Mouse (Mus musculus) hindbrain, postnatal 0 days (tissue): ENCODE results near the gene Hist2h4. TPM values are rescaled to one million over a fixed set of nuclear protein-coding genes. Genes with fewer than 3 reads are reported as not detected.
A peak's percentile ranks its signal among the peaks of the same experiment; 100 is the strongest.
"Not testable (repeated sequence)": the region's sequence is repeated elsewhere in the genome, so short reads cannot be mapped to it uniquely, and the experiment has no call there.

Experiments
- ATAC-seq: fragments of 200-750 bp; cut with Nextera tagmentation; 2 replicates; pipeline ENCODE4 v1.8.0; 2017; ENCODE audit warnings: mild to moderate bottlenecking, moderate TSS enrichment, moderate library complexity
- DNase-seq: peaks from one replicate; pipeline ENCODE4 v3.0.0-alpha.2; 2015; ENCODE audit warnings: low spot score
- H3K27ac ChIP-seq: fragments of 300-500 bp; sonication (generic); 2 replicates; pipeline ENCODE4 v1.5.1; 2014; ENCODE audit warnings: mild to moderate bottlenecking
- H3K27me3 ChIP-seq: fragments of 300-500 bp; sonication (generic); 2 replicates; pipeline ENCODE4 v1.6.1; 2014; ENCODE audit warnings: low read length, mixed read lengths; ENCODE audit not compliant: insufficient read depth
- H3K36me3 ChIP-seq: fragments of 300-500 bp; sonication (generic); 2 replicates; pipeline ENCODE4 v1.6.1; 2014; ENCODE audit warnings: low read length, mixed read lengths; ENCODE audit not compliant: insufficient read depth
- H3K4me1 ChIP-seq: fragments of 300-500 bp; sonication (generic); 2 replicates; pipeline ENCODE4 v1.6.1; 2014; ENCODE audit warnings: antibody characterized with exemption, low read length, mixed read lengths; ENCODE audit not compliant: insufficient read depth
- H3K4me2 ChIP-seq: fragments of 300-500 bp; sonication (generic); 2 replicates; pipeline ENCODE4 v1.6.1; 2014; ENCODE audit warnings: low read depth, mild to moderate bottlenecking, low read length, moderate library complexity, mixed read lengths
- H3K4me3 ChIP-seq: fragments of 300-500 bp; sonication (generic); 2 replicates; pipeline ENCODE4 v1.5.1; 2014; ENCODE audit warnings: low read length
- H3K9ac ChIP-seq: fragments of 300-500 bp; sonication (generic); replicated peaks from 2 replicates; pipeline ENCODE4 v1.6.1; 2014; ENCODE audit warnings: mild to moderate bottlenecking, low read length, moderate library complexity, mixed read lengths
- H3K9me3 ChIP-seq: fragments of 300-500 bp; sonication (generic); 2 replicates; pipeline ENCODE4 v1.6.1; 2016; ENCODE audit warnings: low read length, mixed read lengths
- CTCF ChIP-seq: IDR thresholded peaks from 2 replicates; pipeline ENCODE4 v1.5.1; 2016; ENCODE audit warnings: antibody characterized with exemption, control low read depth, low read depth
- WGBS: fragments of 180-500 bp; shearing (Covaris S2); extraction: QIAGEN DNeasy Blood & Tissue Kit; methylation state at CpG from one replicate; pipeline ENCODE4 v1.1.7; 2014; 5-methylcytosine and 5-hydroxymethylcytosine counted together
- polyA plus RNA-seq: library from polyadenylated mRNA; unstranded; fragments of >200 nt; fragmentation: Nextera tagmentation; extraction: Ambion mirVana; gene quantifications from 2 replicates; pipeline ENCODE4 v1.2.1, GENCODE M21; 2015
- total RNA-seq: library from RNA; depleted of rRNA; stranded (reverse); fragments of >200 nt; gene quantifications from 2 replicates; pipeline ENCODE4 v1.2.3, GENCODE M21; 2014

Gene Hist2h4
- total and polyA plus RNA-seq, 2 experiments from 2014 or later, result 10.2 to 159 TPM

DNA sequence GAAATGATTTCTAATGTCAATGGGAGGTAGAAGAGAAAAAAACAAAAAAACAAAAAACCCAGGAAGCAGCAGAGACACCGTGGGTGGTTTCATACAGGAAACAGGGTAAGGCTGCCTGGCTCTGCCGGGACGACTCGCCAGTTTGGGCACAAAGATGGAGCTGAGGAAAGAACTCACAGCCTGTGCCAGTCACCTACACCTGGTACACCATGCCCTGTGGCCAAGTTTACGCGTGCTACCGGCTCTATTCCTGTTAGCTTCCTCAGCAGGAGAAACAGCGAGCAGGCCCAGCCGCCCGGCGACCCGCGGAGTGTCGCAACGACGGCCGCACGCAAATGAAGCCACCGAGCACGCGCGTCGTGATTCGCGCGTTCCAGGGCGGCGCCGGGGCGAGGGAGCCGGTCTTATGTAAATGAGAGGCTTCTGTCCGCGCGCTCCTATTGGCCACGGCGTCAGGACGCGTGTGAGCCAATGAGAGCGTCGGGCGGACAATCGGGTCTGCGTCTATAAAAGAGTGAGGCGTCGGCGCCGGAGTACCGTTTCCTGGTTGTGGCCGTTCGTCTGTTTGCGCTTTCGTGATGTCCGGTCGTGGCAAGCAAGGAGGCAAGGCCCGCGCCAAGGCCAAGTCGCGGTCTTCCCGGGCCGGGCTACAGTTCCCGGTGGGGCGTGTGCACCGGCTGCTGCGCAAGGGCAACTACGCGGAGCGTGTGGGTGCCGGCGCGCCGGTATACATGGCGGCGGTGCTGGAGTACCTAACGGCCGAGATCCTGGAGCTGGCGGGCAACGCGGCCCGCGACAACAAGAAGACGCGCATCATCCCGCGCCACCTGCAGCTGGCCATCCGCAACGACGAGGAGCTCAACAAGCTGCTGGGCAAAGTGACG, 17.9 kb downstream of the Hist2h4 start, which contains the start of gene Hist2h2aa1:
TSS of gene Hist2h2aa1 (plus strand) at position 495 of the 884 bp plus-strand sequence.
- H3K36me3 ChIP-seq, H3K9me3 ChIP-seq, H3K4me1 ChIP-seq, H3K27me3 ChIP-seq: not testable (repeated sequence)
- under 1% methylated on average over 27 of the region's 88 CpGs for WGBS
- Histone ChIP-seq H3K4me2 (peak within 1 kb of the TSS; percentile 64), H3K4me3 (peak within 1 kb of the TSS; percentile 50), H3K27ac (peak within 1 kb of the TSS; percentile 94), H3K9ac (peak within 1 kb of the TSS; percentile 67)
- ATAC-seq (peak; percentile 93), DNase-seq (peak; percentile 66)

GRCm38 (mm10) chr3:96243921-96244572, 19.1 kb downstream of the Hist2h4 start:
- H3K36me3 ChIP-seq, result no peaks in the 10 kb centered on the region
- no peaks in the 10 kb centered on the region for H3K27me3 ChIP-seq
- 79% methylated on average over 7 of the region's 7 CpGs for WGBS
- ATAC-seq (no peak), DNase-seq (no peak)
- no peaks in the 10 kb centered on the region for H3K4me1 ChIP-seq
- TF ChIP-seq CTCF, result no peak
- H3K4me3 ChIP-seq, result no peak overlapping the region
- peak overlapping the region; percentile 64 for H3K4me2 ChIP-seq
- peak overlapping the region; percentile 94; the same call in 1 of the 2 replicates for H3K27ac ChIP-seq
- no peaks in the 10 kb centered on the region for H3K9me3 ChIP-seq
- H3K9ac ChIP-seq, result peak overlapping the region; percentile 67; the same call in 1 of the 2 replicates

DNA sequence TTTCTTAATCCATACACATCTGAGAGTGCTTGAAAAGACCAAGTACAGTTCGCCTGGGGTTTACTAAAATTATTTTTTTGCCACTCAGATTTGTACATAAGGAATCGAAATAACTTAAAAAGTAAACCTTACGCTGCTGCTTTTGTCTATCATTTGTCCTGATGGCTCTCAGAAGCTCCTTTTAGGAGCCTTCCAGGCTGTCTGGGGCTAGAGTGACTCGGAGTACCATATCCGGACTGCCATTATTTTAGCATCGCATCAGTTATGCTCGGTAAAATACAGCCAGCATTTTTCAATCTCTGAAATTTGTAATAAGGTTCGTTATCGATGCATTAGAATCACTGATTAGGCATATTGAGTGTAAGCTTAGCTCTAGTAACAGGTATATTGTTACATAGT, 22.3 kb downstream of the Hist2h4 start:
- H3K4me3 ChIP-seq, result peak overlapping the region; percentile 23
- H3K4me1 ChIP-seq, result no peaks in the 10 kb centered on the region
- ATAC-seq (no peak), DNase-seq (no peak)
- H3K27ac ChIP-seq, result peak overlapping the region; percentile 72
- no peaks in the 10 kb centered on the region for H3K36me3 ChIP-seq
- H3K4me2 ChIP-seq, result peak overlapping the region; percentile 53
- WGBS, result 71% methylated on average over 9 of the region's 9 CpGs
- H3K27me3 ChIP-seq, result no peaks in the 10 kb centered on the region
- peak overlapping the region; percentile 40; the same call in 1 of the 2 replicates for H3K9ac ChIP-seq
- no peak for TF ChIP-seq CTCF
- H3K9me3 ChIP-seq, result no peaks in the 10 kb centered on the region

DNA sequence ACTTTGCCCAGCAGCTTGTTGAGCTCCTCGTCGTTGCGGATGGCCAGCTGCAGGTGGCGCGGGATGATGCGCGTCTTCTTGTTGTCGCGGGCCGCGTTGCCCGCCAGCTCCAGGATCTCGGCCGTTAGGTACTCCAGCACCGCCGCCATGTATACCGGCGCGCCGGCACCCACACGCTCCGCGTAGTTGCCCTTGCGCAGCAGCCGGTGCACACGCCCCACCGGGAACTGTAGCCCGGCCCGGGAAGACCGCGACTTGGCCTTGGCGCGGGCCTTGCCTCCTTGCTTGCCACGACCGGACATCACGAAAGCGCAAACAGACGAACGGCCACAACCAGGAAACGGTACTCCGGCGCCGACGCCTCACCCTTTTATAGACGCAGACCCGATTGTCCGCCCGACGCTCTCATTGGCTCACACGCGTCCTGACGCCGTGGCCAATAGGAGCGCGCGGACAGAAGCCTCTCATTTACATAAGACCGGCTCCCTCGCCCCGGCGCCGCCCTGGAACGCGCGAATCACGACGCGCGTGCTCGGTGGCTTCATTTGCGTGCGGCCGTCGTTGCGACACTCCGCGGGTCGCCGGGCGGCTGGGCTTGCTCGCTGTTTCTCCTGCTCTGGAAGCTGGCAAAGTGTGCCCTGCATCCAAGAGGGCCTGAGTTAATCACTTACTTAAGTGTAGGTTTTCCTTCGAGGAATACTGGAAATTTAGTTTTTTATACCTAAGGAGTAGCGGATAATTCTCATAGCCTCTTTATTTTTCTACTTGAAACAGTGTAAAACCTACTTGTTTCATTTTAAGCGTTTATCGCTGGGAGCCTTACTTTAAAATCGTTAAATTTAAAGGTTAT, 22.9 kb downstream of the Hist2h4 start, which contains the start of gene Hist2h2aa2:
TSS of gene Hist2h2aa2 (minus strand) at position 328 of the 850 bp plus-strand sequence.
- H3K27me3 ChIP-seq, H3K9me3 ChIP-seq, H3K36me3 ChIP-seq, H3K4me1 ChIP-seq: not testable (repeated sequence)
- peak within 1 kb of the TSS; percentile 72 for H3K27ac ChIP-seq
- peak within 1 kb of the TSS; percentile 29 for H3K4me3 ChIP-seq
- H3K4me2 ChIP-seq, result peak within 1 kb of the TSS; percentile 53
- H3K9ac ChIP-seq, result peak within 1 kb of the TSS; percentile 40; the same call in 1 of the 2 replicates
- ATAC-seq, result peak; percentile 92
- whole genome bisulfite sequencing, result 7% methylated on average over 12 of the region's 85 CpGs
- DNase-seq, result peak; percentile 79

DNA sequence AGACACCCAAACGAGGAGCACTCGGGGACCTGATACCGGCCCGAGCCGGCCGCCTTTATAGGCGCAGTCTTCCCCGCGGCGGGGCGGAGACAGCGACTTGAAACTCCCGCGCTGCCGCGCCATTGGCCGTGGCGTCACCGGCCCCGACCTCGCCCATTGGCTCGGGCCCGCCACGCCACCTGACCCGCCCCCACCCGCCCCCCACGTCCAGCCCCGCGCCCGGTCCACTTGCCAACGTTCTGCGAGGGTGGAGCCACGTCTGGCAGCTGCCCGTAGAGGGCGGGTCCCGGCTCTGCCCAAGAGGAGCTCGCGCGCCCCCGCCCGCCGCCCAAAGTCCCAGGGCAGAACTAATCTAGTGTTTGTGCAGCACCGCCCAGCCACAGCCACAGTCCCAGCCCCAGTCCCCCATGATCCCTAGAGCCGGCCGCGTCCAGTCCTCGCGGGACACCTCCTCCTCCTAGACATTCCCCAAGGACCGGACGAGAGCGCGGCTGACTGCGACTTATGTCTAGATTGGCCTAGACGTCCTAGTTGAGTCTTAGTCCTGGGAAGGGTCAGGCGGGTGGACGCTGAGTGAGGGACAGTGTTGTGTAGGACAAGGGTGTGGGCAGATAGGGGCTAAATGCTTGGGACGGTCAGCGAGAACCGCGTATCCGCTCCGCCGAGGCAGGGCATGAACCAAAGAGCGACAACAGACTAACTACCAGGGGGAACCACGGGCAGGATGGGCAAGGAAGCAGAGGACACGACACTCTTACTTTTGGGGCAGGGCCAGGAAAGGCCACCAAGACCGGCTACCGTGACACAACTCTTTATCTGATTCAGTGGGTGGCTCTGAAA, 23.9 kb downstream of the Hist2h4 start, which contains the start of gene Hist2h3c2:
TSS of gene Hist2h3c2 (minus strand) at position 174 of the 840 bp plus-strand sequence.
- H3K9ac ChIP-seq, result peak within 1 kb of the TSS; percentile 51
- ATAC-seq, result peak; percentile 94
- H3K9me3 ChIP-seq, H3K27me3 ChIP-seq, DNase-seq, H3K4me1 ChIP-seq, H3K36me3 ChIP-seq: not testable (repeated sequence)
- H3K4me3 ChIP-seq, result peak within 1 kb of the TSS; percentile 35
- 0% methylated on average over 12 of the region's 68 CpGs for WGBS
- peak within 1 kb of the TSS; percentile 52 for H3K4me2 ChIP-seq
- H3K27ac ChIP-seq, result peak within 1 kb of the TSS; percentile 64; the same call in 1 of the 2 replicates
